Mouse (Mus musculus) liver, embryonic 13.5 days (tissue): ENCODE data around the gene Rnf11. TPM values are rescaled to one million over a fixed set of nuclear protein-coding genes. Genes with fewer than 3 reads are reported as not detected.

Experiments
- ATAC-seq: fragments of 200-750 bp; cut with Nextera tagmentation; 2 replicates; pipeline ENCODE4 v1.8.0; 2017; ENCODE audit warnings: low read depth, mild to moderate bottlenecking, moderate number of reproducible peaks, moderate library complexity
- DNase-seq: peaks from one replicate; pipeline ENCODE4 v3.0.0; 2022
- H3K27ac ChIP-seq: fragments of 300-500 bp; sonication (generic); 2 replicates; pipeline ENCODE4 v1.5.1; 2015; ENCODE audit warnings: moderate library complexity, mild to moderate bottlenecking, inconsistent platforms
- H3K27me3 ChIP-seq: fragments of 300-500 bp; sonication (generic); 2 replicates; pipeline ENCODE4 v1.6.1; 2015; ENCODE audit warnings: mild to moderate bottlenecking, inconsistent platforms
- H3K36me3 ChIP-seq: fragments of 300-500 bp; sonication (generic); 2 replicates; pipeline ENCODE4 v1.6.1; 2015; ENCODE audit warnings: mild to moderate bottlenecking, inconsistent platforms
- H3K4me1 ChIP-seq: fragments of 300-500 bp; sonication (generic); replicated peaks from 2 replicates; pipeline ENCODE4 v1.6.1; 2015; ENCODE audit warnings: inconsistent platforms
- H3K4me2 ChIP-seq: fragments of 300-500 bp; sonication (generic); 2 replicates; pipeline ENCODE4 v1.6.1; 2015; ENCODE audit warnings: inconsistent platforms, mild to moderate bottlenecking, moderate library complexity
- H3K4me3 ChIP-seq: fragments of 300-500 bp; sonication (generic); replicated peaks from 2 replicates; pipeline ENCODE4 v1.5.1; 2015; ENCODE audit warnings: mild to moderate bottlenecking, inconsistent platforms
- H3K9ac ChIP-seq: fragments of 300-500 bp; sonication (generic); 2 replicates; pipeline ENCODE4 v1.6.1; 2015; ENCODE audit warnings: mild to moderate bottlenecking, inconsistent platforms
- H3K9me3 ChIP-seq: fragments of 300-500 bp; sonication (generic); replicated peaks from 2 replicates; pipeline ENCODE4 v1.6.1; 2016; ENCODE audit warnings: inconsistent platforms
- WGBS: fragments of 180-500 bp; shearing (Covaris S2); methylation state at CpG from one replicate; pipeline ENCODE4 v1.1.7; 2015; ENCODE audit not compliant: insufficient replicate concordance; 5-methylcytosine and 5-hydroxymethylcytosine counted together
- polyA plus RNA-seq: library from polyadenylated mRNA; unstranded; fragments of >200 nt; fragmentation: Nextera tagmentation; extraction: Ambion mirVana; gene quantifications from 2 replicates; pipeline ENCODE4 v1.2.1, GENCODE M21; 2015

Rnf11 gene
- 30.5 and 31.1 TPM in 2 replicates for polyA plus RNA-seq

- Histone ChIP-seq H3K4me1 (peaks cover 20% of the 10 kb centered on the region), H3K36me3 (no peaks in the 10 kb centered on the region), H3K4me2 (no peak within 1 kb of the TSS), H3K9ac (no peak within 1 kb of the TSS), H3K4me3 (no peak within 1 kb of the TSS), H3K27me3 (peaks cover 5% of the 10 kb centered on the region; the same call in 1 of the 2 replicates), H3K27ac (no peak within 1 kb of the TSS), H3K9me3 (no peaks in the 10 kb centered on the region)
- ATAC-seq (no peak), DNase-seq (no peak)
- WGBS: 63% methylated on average over 3 of the region's 3 CpGs
These were observed at the start of gene Rnf11 for GRCm38 (mm10) chr4:109484621-109485020. Gene Rnf11, minus strand, starts transcription at chr4:109484728.

DNA sequence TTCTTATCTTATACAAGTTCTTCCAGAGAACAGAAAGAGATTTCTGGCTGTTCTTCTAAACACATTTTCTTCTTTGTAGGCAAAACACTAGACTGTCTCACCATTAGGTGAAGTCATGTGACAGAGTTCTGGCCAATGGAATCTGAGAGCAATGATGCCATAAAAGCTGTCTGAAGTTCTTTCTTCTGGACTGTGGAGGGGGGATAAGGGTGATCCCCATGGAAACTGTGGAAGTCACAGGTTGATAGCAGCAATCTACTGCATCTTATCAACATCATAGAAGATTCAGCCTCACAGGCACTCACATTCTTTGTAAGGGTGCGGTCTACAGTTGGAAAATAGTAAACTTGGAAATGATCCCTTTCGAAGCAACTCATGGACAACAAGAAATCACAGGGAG is 46.6 kb upstream of the Rnf11 start, which contains the start of gene 4930522H14Rik:
TSS of gene 4930522H14Rik (minus strand) at position 187 of the 400 bp plus-strand sequence.
- WGBS: 76% methylated on average over 2 of the region's 2 CpGs
- Histone ChIP-seq H3K9ac (no peak within 1 kb of the TSS), H3K9me3 (no peaks in the 10 kb centered on the region), H3K36me3 (no peaks in the 10 kb centered on the region), H3K27me3 (no peaks in the 10 kb centered on the region), H3K27ac (no peak within 1 kb of the TSS), H3K4me2 (no peak within 1 kb of the TSS), H3K4me1 (no peaks in the 10 kb centered on the region), H3K4me3 (no peak within 1 kb of the TSS)
- ATAC-seq (no peak), DNase-seq (no peak)

GRCm38 (mm10) chr4:109530245-109530816 is 45.8 kb upstream of the Rnf11 start:
- Histone ChIP-seq H3K4me2 (no peak overlapping the region), H3K9ac (no peak overlapping the region), H3K27me3 (no peaks in the 10 kb centered on the region), H3K9me3 (no peaks in the 10 kb centered on the region), H3K27ac (no peak overlapping the region), H3K36me3 (no peaks in the 10 kb centered on the region), H3K4me1 (no peaks in the 10 kb centered on the region), H3K4me3 (no peak overlapping the region)
- DNase-seq: no peak
- WGBS: 67% methylated on average over 15 of the region's 15 CpGs
- ATAC-seq: no peak

GRCm38 (mm10) chr4:109504885-109505284 is 20.4 kb upstream of the Rnf11 start:
- Histone ChIP-seq H3K36me3 (no peaks in the 10 kb centered on the region), H3K9me3 (no peaks in the 10 kb centered on the region), H3K27me3 (peaks cover 3% of the 10 kb centered on the region; the same call in 1 of the 2 replicates), H3K4me2 (no peak overlapping the region), H3K9ac (no peak overlapping the region), H3K4me1 (no peaks in the 10 kb centered on the region), H3K4me3 (no peak overlapping the region), H3K27ac (no peak overlapping the region)
- 3% methylated on average over 5 of the region's 5 CpGs for WGBS
- no peak for ATAC-seq
- peak; percentile 48 for DNase-seq

DNA sequence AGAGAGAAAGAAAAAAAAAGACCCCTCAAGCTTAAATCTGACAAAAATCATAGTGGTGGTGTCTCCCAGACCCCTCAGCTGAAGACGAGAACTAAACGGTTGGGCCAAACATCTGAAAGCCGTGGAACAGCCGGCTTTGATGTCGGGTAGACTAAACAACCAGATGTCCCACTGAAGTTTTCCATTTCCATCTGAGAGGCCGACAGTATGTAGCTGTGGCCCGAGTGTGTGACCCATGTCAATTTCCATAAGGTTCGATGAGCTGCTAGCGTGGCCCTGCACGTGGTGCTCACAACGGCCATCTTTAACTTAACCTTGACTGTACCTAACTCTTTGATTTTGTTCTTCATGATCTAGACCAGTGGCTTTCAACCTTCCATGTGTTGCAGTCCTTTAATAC is 13.9 kb upstream of the Rnf11 start:
- H3K4me3 ChIP-seq: no peak overlapping the region
- ATAC-seq (no peak), DNase-seq (no peak)
- peaks cover 2% of the 10 kb centered on the region; the same call in 1 of the 2 replicates for H3K4me1 ChIP-seq
- peaks cover 6% of the 10 kb centered on the region; the same call in 1 of the 2 replicates for H3K27me3 ChIP-seq
- no peak overlapping the region for H3K9ac ChIP-seq
- H3K4me2 ChIP-seq: no peak overlapping the region
- no peaks in the 10 kb centered on the region for H3K36me3 ChIP-seq
- no peaks in the 10 kb centered on the region for H3K9me3 ChIP-seq
- 77% methylated on average over 11 of the region's 11 CpGs for WGBS
- H3K27ac ChIP-seq: no peak overlapping the region

- no peak overlapping the region for H3K4me3 ChIP-seq
- ATAC-seq: no peak
- H3K4me1 ChIP-seq: peaks cover 9% of the 10 kb centered on the region
- H3K36me3 ChIP-seq: no peaks in the 10 kb centered on the region
- H3K27me3 ChIP-seq: 0 out of 2 replicates have a peak, but pooled peaks cover 6% of the 10 kb centered on the region
- H3K9ac ChIP-seq: no peak overlapping the region
- no peak for DNase-seq
- no peaks in the 10 kb centered on the region for H3K9me3 ChIP-seq
- no peak overlapping the region for H3K27ac ChIP-seq
- H3K4me2 ChIP-seq: no peak overlapping the region
These were observed 9.1 kb upstream of the Rnf11 start for GRCm38 (mm10) chr4:109493581-109493980.

GRCm38 (mm10) chr4:109488812-109489211 is 4.3 kb upstream of the Rnf11 start:
- Histone ChIP-seq H3K4me2 (no peak overlapping the region), H3K27me3 (peaks cover under 1% of the 10 kb centered on the region; the same call in 1 of the 2 replicates), H3K9me3 (no peaks in the 10 kb centered on the region), H3K27ac (no peak overlapping the region), H3K9ac (no peak overlapping the region), H3K4me3 (no peak overlapping the region), H3K4me1 (peaks cover 20% of the 10 kb centered on the region), H3K36me3 (no peaks in the 10 kb centered on the region)
- peak; percentile 32 for DNase-seq
- peak; percentile 82 for ATAC-seq
- WGBS: 20% methylated on average over 1 of the region's 1 CpGs

DNA sequence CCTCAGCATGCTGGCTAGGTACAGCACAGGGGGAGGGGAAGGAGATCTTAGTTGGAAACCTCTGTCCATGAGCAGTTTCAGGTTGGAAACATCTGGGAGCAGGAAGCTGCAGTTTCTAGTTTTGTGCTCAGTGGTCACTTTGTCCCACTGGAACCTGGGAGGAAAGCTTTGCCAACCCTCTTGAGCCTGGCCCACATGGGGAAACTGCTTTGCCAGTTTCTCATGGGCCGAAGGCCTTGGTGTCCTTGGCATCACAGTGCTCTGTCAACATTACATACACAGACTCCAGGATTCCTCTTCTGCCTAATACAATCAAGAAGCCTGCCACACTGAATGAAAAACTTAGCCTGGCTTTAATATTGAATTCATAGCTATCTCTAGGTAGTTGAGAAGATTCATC is 1.8 kb downstream of the Rnf11 start:
- Histone ChIP-seq H3K9ac (no peak overlapping the region), H3K27ac (no peak overlapping the region), H3K9me3 (no peaks in the 10 kb centered on the region), H3K4me1 (peaks cover 6% of the 10 kb centered on the region), H3K4me2 (no peak overlapping the region), H3K27me3 (peaks cover 12% of the 10 kb centered on the region), H3K4me3 (no peak overlapping the region), H3K36me3 (no peaks in the 10 kb centered on the region)
- WGBS: 73% methylated on average over 1 of the region's 1 CpGs
- DNase-seq: no peak
- ATAC-seq: no peak

DNA sequence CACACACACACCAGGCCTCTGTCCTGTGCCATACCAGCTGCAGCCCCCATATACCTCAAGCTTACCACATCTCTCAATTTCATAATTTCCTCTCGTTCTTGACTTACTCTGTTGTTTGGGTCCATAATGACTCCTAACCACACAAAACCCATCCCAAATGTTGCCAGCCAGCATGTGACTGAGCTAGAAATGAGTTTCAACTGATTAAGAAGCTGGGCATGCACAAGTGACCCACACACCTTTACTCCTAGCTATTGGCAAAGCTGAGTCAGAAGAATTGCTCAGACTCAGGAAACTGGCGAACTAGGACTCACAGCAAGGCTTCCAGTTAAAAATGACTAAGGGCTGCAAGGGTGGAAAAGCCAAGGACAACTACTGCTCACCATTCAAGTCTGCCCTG is 3.1 kb downstream of the Rnf11 start:
- no peak overlapping the region for H3K4me3 ChIP-seq
- no peak overlapping the region for H3K27ac ChIP-seq
- no peak for ATAC-seq
- H3K36me3 ChIP-seq: no peaks in the 10 kb centered on the region
- H3K4me1 ChIP-seq: peaks cover 5% of the 10 kb centered on the region; the same call in 1 of the 2 replicates
- H3K27me3 ChIP-seq: peaks cover 12% of the 10 kb centered on the region
- H3K4me2 ChIP-seq: no peak overlapping the region
- 67% methylated on average over 2 of the region's 2 CpGs for WGBS
- H3K9ac ChIP-seq: no peak overlapping the region
- H3K9me3 ChIP-seq: no peaks in the 10 kb centered on the region
- DNase-seq: no peak

GRCm38 (mm10) chr4:109477454-109477853 is 7.1 kb downstream of the Rnf11 start:
- H3K9me3 ChIP-seq: no peaks in the 10 kb centered on the region

DNA sequence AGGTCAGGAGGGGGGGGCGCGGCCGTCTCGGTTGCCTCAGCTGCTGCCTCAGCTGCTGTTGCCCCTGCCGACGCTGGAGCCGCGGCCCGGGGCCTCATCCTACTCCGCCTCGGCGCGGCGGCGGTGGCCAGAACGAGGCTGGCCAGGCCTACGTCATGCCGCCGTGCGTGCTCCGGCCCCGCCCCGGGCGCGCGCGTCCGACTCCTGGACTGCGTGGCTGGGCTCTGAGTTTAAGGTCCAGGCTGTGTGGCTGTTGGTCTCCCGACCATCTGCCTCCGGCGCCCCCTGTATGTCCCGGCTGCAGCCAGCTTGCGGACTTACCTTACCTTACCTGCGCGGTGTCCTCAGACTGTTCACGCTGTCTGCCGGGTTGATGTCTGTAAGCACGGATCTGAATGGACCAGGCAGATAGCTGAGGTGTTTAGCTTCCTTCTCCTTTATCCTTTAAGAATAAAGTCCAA is 7.9 kb downstream of the Rnf11 start:
- Histone ChIP-seq H3K9me3 (no peaks in the 10 kb centered on the region), H3K4me2 (peak overlapping the region; percentile 70), H3K4me3 (peak overlapping the region; percentile 96), H3K36me3 (peaks cover 13% of the 10 kb centered on the region), H3K27me3 (peaks cover 7% of the 10 kb centered on the region), H3K27ac (peak overlapping the region; percentile 96), H3K9ac (peak overlapping the region; percentile 100), H3K4me1 (peaks cover 39% of the 10 kb centered on the region)
- ATAC-seq (peak; percentile 96), DNase-seq (peak; percentile 86)
- under 1% methylated on average over 36 of the region's 39 CpGs for WGBS

More at GRCm38 (mm10) chr4:109477454-109477853, 7.1 kb downstream of the Rnf11 start:
- H3K27ac ChIP-seq: no peak overlapping the region
- peaks cover 31% of the 10 kb centered on the region for H3K4me1 ChIP-seq
- no peak for ATAC-seq
- H3K36me3 ChIP-seq: peaks cover 4% of the 10 kb centered on the region
- H3K27me3 ChIP-seq: peaks cover 7% of the 10 kb centered on the region
- peak overlapping the region; percentile 70 for H3K4me2 ChIP-seq
- WGBS: 79% methylated on average over 3 of the region's 3 CpGs
- no peak for DNase-seq
- no peak overlapping the region for H3K9ac ChIP-seq
- no peak overlapping the region for H3K4me3 ChIP-seq
